Mouse (Mus musculus): ENCODE measurements around the gene Serpina1e. TPM values are rescaled to one million over a fixed set of nuclear protein-coding genes. Genes with fewer than 3 reads are reported as not detected.

Gene Serpina1e
- not detected in 2 replicates for total RNA-seq (2015; ENCODE audit: low replicate concordance)
- total RNA-seq (2017; ENCODE audit: low replicate concordance) = not detected in 2 replicates

DNA sequence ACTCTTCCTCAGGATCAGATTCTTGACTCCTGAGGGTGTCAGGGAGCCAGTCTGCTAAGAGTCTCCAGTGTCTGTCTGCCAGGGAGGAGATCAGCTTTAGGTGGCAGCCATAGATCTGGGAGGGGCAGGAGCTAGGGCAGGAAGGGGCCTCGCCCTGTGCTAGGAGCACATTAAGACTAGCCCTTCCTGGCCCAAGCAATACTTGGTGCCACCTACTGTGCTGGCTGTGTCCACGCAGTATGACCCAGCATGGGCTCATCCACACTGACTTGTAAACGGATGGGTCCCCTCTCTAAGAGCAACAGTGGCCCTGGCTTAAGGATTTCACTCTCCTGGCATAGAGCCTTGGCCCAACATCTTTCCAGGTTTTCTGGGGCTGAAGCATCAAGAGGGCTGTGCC, at the start of gene Serpina1e:
Gene Serpina1e (minus strand): TSS at position 178 of the 400 bp plus-strand sequence.
- no peak for ATAC-seq (replicated peaks; ENCODE audit: low FRiP score, poor library complexity, severe bottlenecking)

DNA sequence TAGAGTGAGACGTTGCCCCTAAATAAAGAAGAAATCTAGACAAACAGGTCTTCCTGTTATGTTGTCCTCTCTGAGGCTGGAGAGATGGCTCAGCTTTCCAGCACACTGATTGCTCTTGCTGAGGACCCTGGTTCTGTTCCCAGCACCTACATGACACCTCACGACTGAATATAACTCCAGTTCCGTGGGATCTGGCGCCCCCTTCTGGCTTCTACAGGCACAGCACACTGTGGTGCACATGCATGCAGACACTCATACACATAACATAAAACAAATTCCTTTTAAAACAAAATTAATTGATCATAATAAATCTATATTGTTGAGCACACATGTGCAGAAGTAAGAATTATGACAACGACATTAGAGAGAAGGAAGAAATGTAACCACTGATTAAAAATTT, 45.9 kb upstream of the Serpina1e start:
- no peak for ATAC-seq (replicated peaks; ENCODE audit: low FRiP score, poor library complexity, severe bottlenecking)

DNA sequence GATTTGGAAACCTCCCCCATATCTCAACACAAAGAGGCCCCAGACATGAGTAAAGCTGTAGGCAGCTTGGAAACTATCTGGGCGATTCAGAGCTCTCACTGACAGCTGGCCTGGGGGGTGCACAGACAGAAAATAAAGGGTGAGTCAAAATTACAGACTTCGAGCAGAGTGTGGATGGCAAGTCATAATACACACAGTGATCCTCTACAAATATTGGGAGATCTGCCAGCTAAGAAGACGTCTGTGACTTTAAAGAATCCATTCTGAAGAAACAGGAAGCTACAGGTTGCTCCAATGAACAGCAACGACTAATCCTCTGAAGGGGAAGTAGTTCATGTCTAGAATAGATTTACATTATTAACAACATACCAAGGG, 44.5 kb upstream of the Serpina1e start:
- ATAC-seq (replicated peaks; ENCODE audit: low FRiP score, poor library complexity, severe bottlenecking) = no peak

DNA sequence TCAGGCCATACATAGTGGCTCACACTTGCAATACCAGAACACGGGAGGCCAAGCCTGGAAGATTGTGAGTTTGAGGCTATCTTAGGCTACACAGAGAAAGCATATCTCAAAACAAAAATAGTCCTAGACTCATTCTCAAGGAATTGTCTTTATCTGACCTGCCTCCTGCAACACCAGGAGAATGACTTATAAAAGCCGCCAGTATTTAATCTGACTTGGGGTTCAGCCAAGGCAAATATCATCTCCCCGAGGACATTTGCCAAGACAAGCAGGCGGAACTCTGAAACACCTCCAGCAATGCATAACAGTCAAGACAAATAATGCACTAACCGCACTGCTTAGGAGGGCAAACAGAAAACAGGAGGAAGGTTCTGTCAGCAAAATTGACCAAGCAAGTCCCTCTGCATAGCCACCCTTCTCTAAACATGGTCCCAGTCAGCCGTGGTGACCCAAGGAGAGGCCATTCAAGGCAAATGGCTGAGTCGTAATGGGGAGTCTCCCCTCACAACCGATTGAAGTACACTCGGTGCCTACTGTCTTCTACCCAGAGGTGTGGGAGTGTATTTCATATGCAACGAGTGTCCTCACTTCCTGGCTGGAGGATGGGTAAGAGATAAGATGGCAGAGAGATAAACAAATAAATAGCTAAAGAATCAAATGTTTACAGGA, 43.9 kb upstream of the Serpina1e start:
- no peak for ATAC-seq (replicated peaks; ENCODE audit: low FRiP score, poor library complexity, severe bottlenecking)

DNA sequence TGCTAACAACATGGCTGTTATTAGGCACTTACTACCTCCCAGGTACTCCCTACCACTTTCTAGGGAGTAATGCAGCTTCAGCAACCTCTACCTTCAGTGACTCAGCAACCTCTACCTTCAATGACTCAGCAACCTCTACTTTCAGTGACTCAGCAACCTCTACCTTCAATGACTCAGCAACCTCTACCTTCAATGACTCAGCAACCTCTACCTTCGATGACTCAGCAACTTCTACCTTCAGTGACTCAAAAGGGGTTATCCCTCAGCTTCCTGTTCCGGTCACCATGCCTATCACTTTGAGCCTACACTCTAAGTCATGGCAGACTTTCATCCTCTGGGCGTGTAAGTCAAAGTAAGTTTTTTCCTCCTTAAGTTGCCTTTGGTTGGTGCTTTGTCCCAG, 41.8 kb upstream of the Serpina1e start:
- ATAC-seq (replicated peaks; ENCODE audit: low FRiP score, poor library complexity, severe bottlenecking) = no peak

DNA sequence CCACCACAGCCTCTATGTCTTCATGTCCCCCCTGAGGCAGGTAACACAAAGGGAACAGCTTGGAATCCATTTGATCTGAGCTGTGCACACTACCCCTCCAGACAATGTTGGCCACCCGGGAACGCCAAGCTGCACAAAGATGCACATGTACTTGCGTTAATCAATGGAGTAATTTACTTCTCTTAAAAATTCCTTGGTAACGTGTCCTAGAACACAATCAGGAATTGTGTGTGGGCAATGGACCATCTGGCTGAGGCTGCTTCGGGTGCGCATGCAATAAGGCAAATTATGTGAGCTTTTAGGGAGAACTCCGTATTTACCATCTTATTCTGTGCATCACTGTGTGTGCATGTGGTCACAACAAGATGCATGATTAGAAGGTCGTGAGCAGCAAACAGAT, 40.8 kb upstream of the Serpina1e start:
- no peak for ATAC-seq (replicated peaks; ENCODE audit: low FRiP score, poor library complexity, severe bottlenecking)

DNA sequence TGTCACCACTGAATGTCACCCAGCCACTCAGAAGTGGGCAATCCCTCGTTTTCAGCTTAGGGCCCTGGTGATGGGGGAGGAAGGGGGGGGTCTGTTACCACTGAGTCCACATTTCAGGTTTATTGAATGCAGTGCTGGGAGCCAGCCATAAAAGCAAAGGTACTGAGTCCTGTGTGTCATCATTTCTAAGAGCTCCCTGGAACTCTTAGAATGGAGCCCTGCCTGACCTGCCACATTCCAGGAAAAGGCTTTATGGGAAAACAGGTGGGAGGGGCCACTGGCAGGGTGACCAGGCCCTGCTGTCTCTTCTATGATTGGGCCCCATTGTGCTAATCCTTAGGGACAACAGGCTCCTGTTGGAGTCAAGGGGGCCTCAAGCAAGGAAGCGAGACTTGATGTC, 37.7 kb upstream of the Serpina1e start:
- ATAC-seq (replicated peaks; ENCODE audit: low FRiP score, poor library complexity, severe bottlenecking) = no peak

DNA sequence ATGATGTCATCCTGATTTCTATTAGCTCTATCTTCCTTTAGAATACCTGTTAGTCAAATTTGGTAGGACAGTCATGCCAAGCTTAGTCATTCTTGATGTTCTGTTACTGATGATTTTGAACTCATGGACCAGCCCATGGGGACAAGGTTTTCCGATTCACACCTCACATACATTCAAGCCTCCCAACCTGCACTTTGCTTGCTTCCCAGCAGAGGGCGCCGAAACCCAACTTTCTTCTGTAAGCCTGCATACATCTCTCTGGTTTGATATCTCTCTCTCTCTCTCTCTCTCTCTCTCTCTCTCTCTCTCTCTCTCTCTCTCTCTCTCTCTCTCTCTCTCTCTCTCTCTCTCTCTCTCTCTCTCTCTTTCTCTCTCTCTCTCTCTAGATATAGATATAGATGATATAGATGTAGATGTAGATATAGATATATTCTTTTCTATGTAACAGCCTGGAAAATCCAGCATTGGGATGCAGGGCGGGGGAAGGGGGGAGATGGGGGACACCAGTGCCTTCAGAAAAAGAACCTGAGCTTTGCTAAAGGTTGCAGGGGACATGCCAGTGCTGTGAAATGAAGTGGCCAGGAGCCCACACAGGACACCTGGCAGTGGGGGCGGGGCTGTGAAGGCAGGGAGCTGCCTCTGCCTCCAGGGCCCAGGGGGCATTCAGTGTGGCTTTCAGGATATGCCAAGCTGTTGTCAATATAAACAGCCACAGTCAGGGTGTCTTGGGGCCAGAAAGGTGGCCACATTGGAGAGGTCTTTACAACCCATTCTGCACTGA, 36.7 kb upstream of the Serpina1e start:
- no peak; the same call in 1 of the 2 replicates for ATAC-seq (replicated peaks; ENCODE audit: low FRiP score, poor library complexity, severe bottlenecking)

DNA sequence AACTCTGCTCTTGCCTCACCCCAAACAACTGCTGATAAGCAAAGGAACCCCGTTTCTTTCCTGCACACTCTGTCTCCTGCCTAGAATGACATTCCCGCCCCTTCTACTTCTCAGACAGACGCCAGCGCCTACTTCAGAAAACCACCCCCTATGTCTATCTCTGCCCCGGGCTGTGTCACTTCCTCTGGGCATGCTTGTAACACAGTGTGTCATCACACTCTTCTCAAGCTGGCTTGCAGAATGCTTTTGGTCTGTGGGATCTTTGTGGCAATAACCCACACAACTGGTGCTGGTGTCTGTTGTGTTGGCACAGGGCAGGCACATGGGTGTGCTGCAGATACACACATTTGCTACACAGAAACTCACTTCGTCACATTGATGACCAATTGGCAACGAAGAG, 34.2 kb upstream of the Serpina1e start:
- no peak for ATAC-seq (replicated peaks; ENCODE audit: low FRiP score, poor library complexity, severe bottlenecking)

DNA sequence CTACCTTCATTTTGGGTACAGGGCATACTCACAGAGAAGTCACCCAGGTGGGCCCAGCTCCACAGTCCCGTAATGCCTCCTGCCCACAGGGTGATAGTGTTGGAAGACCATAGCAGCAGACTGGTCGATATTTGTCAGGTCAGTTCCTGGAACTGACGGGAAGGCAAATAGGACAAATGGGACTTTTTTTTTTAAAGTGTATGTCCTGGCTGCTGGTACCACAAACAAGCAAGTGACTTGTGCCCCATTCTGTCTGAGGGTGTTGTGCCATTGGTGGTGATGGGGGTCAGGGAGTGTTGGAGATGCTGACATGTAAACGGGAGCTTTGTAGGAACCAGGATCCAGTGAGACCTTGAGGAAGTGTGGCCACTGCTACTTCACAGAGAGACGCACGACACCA, 31.1 kb upstream of the Serpina1e start, which contains the start of gene Serpina11:
Gene Serpina11 (minus strand): TSS at position 101 of the 400 bp plus-strand sequence.
- ATAC-seq (replicated peaks; ENCODE audit: low FRiP score, poor library complexity, severe bottlenecking) = no peak

DNA sequence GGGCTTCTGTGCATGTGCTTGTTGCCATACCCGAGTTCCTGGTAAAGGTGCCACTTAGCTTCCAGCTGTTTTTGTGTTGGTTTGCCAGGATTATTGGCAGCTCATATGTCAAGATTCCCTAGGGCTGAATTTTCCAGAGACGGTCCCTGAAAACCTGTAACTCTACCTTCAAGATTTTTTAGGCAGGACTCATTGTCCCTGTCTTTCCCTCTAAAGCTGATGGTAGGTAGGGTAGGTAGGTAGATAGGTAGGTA, 30.7 kb upstream of the Serpina1e start:
- no peak for ATAC-seq (replicated peaks; ENCODE audit: low FRiP score, poor library complexity, severe bottlenecking)

DNA sequence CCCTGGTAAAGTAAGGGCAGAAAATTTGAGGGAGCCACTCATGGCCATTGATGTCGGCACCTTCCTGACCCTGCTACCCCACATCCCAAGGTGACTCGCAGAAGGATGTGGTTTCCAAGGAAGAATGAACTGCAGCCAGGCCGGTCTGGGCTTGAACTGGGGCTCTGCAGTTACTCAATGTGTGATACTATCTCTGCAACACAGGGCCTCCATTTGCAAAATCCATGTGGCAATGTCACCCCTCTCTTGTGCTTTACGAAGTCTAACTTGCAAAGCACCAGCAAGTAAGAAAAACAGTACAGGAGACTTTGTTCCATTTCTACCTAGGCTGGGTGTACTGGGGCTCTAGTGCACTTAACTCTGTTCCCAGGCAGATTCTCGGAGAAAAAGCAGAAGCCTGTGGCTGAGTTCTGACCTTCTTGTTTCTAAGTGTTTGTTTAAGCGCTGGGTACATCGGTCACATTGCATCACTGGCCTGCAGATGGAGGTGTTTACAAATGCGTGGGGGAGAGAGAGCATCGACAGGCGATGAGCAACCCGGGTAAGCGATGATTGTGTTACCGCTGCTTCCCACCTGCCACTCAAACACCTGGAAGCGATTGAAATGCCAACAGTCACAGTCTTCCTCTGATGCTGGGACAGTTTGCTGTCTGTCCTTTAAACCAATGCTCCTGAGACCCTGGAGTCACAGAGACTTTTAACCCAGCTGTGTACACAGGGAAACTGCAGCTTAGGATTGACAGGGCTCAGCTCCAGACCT, 30.2 kb upstream of the Serpina1e start:
- ATAC-seq (replicated peaks; ENCODE audit: low FRiP score, poor library complexity, severe bottlenecking) = no peak

DNA sequence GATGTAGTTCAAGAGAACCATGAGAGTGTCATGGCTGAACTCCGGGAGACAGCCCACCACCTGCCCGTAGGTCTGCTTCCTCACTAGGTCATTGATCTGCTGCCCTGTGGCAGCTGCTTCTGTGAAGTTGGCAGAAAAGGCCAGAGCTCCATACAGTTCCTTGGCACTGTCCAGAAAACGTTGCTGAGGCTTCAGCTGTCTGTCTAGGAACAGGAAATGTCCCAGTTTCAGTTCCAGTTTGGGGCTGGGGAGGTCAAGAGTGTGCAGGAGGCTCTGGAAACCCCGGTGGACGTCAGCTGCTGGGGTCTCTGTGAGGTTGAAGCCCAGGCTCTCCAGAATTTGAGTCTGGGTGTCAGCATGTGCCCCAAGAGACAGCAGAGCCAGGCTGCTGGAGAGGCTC, 27.1 kb upstream of the Serpina1e start:
- ATAC-seq (replicated peaks; ENCODE audit: low FRiP score, poor library complexity, severe bottlenecking) = no peak

DNA sequence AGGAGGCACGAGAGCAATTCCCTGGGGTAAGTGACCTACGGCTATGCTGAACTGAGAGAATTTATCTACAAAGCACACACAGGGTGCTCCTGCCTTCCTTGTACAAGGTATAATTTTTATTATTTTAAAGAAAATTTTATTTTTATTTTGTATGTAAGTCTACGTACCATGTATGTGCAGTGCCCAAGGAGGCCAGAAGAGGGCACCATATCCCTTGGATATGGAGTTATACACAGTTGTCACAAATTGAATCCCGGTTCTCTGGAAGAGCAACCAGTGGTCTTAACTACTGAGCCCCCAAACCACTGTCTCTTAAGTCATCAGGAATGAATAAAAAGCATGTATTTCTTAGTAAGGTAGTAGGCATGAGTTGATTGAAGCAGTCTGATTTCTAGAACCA, 26.2 kb upstream of the Serpina1e start:
- no peak for ATAC-seq (replicated peaks; ENCODE audit: low FRiP score, poor library complexity, severe bottlenecking)

DNA sequence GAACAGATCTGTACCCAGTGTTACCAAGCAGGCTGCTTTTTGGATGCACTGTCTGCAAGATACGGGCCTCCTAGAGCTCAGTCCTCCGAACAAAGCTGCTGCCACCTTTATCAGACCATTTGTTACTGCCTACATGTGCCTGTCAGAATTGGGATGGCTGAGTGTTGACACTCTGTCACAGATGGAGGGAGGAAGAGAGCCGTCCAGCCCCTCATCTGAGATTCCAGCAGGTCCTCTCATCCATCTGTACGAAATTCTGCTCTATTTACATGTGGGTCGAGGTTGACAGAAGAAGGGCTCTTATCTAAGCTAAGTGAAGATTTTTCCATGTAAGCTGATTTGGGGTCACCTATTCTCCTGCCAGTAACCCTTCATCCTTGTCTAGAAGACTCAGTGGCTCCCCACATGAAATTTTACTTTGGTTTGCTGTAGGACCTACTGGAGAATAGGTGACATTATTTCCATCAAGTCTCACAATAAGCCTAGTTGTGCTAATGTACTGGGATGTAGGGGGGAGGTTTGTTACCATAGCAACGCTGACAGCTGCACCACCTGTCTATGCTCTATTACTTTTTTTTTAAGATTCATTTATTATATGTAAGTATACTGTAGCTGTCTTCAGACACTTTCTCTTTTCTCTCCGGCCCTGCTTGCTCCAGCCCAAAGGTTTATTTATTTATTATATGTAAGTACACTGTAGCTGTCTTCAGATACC, 23.0 kb upstream of the Serpina1e start:
- ATAC-seq (replicated peaks; ENCODE audit: low FRiP score, poor library complexity, severe bottlenecking) = no peak

DNA sequence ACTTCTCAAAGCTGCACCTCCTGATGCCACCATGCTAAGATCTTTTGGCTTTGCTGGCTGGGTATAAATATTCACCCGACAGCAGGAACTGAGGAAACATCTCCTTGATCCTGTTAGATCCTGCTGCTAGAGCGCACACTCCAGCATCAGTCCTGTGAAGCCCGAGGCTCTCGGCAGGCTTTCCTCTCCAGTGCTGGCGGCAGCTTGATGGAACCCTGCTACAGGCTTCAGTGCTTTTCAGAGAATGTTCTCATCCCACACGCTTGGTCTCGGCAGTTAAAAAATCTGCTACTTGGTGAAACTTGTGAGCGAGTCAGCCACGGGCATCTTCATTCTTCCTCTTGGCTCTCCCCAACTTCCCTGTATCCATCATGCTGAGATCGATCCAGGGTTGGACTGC, 19.5 kb upstream of the Serpina1e start:
- no peak for ATAC-seq (replicated peaks; ENCODE audit: low FRiP score, poor library complexity, severe bottlenecking)

DNA sequence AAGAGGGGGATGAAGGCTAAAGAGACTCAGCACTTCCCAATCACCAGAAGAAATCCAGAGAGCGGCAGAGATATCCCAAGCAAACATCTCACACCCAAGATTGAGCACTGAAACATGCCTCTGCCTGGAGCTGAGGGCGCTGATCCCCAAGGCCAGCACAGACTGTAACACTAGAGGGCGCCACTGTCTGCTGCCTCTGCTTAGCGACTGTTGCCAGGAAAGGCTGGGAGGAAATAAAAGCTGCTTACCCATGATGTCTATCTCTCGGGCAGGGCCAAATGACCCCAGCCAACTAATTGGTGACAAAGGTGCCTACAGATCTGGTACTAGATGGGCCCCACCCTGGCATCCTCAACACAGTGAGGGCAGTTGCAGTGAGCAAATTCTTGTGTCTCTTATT, 19.1 kb upstream of the Serpina1e start:
- no peak for ATAC-seq (replicated peaks; ENCODE audit: low FRiP score, poor library complexity, severe bottlenecking)

DNA sequence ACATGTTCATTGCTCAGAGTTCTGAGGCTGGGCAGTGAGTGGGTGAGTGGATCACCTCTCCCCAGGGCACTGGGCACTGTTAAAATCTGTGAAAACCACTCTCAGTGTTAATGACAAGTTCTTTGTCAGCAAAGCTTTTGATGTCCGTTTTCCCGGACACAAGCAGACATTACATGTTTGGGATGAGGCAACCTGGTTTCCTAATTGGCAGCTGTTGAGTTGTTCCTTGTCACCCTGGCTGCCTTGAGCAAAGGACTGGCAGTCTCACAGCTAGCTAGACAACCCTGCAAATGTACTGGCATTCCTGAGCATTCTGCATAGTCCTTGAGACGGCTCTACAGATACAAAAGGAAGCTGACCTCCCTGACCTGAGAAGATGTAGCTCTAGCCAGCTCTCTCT, 18.3 kb upstream of the Serpina1e start:
- ATAC-seq (replicated peaks; ENCODE audit: low FRiP score, poor library complexity, severe bottlenecking) = no peak

DNA sequence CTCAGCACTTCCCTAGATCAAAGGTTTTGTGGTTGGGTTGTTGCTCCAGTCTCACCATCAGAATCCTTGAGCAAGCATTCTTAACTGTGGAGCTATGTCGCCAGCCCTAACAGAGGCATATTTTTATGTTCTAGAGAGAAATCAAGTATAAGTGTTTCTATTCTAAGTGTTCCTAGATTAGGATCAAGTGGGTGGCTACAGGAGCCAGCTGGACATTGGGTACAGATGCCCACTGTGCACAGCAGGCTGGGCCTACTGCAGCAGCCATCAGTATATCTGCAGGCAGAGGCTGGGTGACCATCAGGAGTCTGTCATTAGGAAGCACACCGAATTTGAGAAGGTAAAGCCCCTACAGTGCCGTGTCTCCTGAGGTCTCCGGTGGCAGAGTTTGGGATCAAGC, 12.3 kb upstream of the Serpina1e start:
- ATAC-seq (replicated peaks; ENCODE audit: low FRiP score, poor library complexity, severe bottlenecking) = no peak

DNA sequence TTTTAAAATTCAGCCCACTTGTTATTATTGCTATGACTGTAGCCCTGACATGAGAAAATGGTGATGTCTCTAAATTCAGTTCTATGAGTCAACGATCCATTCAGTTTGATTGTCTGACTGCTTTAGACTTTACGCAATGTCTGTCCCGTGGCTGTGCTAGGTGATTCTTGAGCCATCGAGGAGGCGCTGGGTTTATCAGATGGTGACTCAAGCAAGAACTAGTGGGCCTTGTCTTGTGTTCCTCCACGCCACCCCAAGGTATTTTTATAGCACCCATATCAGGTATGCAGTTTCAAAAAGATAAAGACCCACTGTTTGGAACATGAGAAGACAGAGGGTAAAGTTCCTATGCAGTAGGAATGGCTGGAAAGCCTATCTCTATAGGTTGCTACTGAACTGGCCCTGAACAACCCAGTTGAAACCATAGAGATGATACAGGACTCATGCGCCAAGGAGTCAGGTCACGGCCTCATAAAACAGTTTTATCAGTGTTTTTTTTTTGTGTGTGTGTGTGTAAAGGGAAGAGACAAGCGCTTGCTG, 10.9 kb upstream of the Serpina1e start:
- ATAC-seq (replicated peaks; ENCODE audit: low FRiP score, poor library complexity, severe bottlenecking) = no peak

Measured in erythroblast, adult 5-6 weeks (primary cell).